Mouse (Mus musculus): ENCODE measurements around the gene Tbc1d23. TPM values are rescaled to one million over a fixed set of nuclear protein-coding genes. Genes with fewer than 3 reads are reported as not detected.

Tbc1d23 gene
- polyA plus RNA-seq, 1 experiment from 2014 or later: 26.0 TPM

DNA sequence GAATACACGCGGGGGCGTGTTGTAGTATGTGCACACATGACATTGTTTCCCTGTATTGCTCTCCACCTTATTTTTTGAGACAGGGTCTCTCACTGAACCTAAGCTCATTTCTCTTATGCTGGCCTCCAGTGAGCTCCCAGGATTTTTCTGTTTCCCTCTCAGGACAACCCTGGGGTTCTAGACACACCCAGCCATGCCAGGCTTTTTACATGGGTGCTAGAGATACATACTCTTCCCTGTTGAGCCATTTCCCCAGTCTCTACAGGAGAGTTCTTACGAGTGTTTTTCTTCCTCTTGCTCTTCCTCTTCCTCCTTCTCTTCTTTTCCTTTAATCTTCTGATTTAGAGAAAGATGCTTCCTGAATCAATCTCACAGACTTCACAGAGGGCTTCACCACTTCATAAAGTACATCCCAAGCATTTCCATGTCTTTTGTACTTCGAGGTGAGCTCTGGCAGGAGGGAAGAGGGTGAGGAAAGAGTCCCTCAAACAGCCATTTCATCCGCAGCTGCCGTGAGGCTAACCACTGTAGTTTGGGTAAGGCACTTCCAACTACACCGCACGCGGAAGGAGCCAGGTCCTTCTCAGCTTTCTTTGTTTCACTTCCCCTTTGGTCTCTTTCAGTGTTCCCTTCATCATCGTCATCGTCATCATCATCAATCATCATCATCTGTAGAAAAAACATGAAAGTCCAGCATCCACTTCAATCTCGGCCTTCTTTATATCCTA, 28.2 kb upstream of the Tbc1d23 start:
- H3K4me2 ChIP-seq (ENCODE audit: low read depth, severe bottlenecking): no peak overlapping the region
- DNase-seq (ENCODE audit: low spot score) (no peak), ATAC-seq (ENCODE audit: insufficient number of reproducible peaks, low FRiP score, low TSS enrichment, low read depth) (no peak)
- no peaks in the 10 kb centered on the region for H3K9me3 ChIP-seq (ENCODE audit: control insufficient read depth, low read length)
- H3K4me3 ChIP-seq (ENCODE audit: low read depth, low read length): no peak overlapping the region
- 90% methylated on average over 13 of the region's 13 CpGs for WGBS
- no peak overlapping the region for H3K9ac ChIP-seq (ENCODE audit: low read length)
- H3K36me3 ChIP-seq (ENCODE audit: control insufficient read depth, insufficient read depth, low read length): no peaks in the 10 kb centered on the region
- no peaks in the 10 kb centered on the region for H3K27me3 ChIP-seq (ENCODE audit: control insufficient read depth, insufficient read depth, low read length)
- no peaks in the 10 kb centered on the region for H3K4me1 ChIP-seq (ENCODE audit: control insufficient read depth, insufficient read depth, low read length)
- H3K27ac ChIP-seq (replicated peaks; ENCODE audit: low read depth, low read length): no peak overlapping the region

DNA sequence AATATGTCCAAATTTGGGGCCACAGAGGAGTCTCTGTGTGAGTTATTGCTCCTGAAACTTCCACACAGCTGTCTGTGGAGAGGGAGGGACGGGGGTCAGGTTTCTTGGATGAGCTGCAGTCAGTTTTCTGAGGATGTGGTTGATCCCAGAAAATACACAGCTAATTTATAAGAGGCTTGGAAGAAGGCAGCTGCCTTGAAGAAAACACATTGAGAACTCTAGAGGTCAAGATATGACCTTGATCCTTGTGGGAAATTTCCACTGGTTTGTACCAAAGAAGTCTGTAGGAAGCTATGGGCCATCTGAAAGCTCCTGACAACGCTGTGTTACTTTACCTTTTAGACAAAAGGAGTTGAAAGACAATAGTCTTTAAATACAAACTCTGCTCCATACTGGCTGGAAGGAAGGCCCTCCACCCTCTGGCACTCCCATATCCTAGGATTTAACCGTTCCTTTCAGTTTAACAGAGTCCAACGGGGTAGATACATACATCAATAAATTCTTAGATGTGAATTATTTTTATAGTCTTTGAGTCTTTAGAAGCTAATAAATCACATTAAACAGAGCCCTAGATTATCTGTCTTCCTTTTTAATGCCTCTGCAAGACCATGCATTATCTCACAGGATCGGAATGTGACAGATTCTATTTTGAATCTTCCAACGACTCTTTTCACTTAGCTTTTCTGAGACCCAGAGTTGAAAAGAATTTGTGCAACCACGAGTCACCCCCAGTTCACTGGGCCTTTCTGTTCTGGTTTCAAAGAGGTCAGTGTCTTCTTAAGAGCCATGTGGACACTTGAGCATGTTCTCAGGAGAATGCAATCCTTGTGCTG, 20.5 kb upstream of the Tbc1d23 start:
- Histone ChIP-seq H3K4me2 (ENCODE audit: low read depth, severe bottlenecking) (no peak overlapping the region), H3K4me3 (ENCODE audit: low read depth, low read length) (no peak overlapping the region), H3K36me3 (ENCODE audit: control insufficient read depth, insufficient read depth, low read length) (no peaks in the 10 kb centered on the region), H3K27me3 (ENCODE audit: control insufficient read depth, insufficient read depth, low read length) (no peaks in the 10 kb centered on the region), H3K9me3 (ENCODE audit: control insufficient read depth, low read length) (no peaks in the 10 kb centered on the region), H3K4me1 (ENCODE audit: control insufficient read depth, insufficient read depth, low read length) (no peaks in the 10 kb centered on the region), H3K27ac (replicated peaks; ENCODE audit: low read depth, low read length) (no peak overlapping the region), H3K9ac (ENCODE audit: low read length) (no peak overlapping the region)
- no peak for ATAC-seq (ENCODE audit: insufficient number of reproducible peaks, low FRiP score, low TSS enrichment, low read depth)
- no peak for DNase-seq (ENCODE audit: low spot score)
- 70% methylated on average over 7 of the region's 7 CpGs for WGBS

DNA sequence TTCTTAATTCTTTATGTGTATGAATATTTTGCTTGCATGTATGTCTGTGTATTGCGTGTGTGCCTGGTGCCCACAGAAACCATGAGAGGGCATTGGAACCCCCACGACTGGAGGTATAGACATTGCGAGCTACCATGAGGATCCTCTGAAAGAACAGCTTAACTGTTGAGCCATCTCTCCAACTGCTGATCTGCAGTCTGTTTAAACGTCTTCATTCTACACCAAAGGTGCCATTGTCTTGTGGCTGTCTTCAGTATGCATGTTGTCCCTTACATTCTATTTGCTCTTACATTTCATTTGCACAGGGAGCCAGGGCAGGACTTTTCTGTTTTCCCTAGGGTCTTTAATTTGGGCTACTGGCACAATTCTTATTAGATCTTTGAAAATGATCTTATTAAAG, 19.7 kb upstream of the Tbc1d23 start:
- Histone ChIP-seq H3K9ac (ENCODE audit: low read length) (no peak overlapping the region), H3K9me3 (ENCODE audit: control insufficient read depth, low read length) (no peaks in the 10 kb centered on the region), H3K4me1 (ENCODE audit: control insufficient read depth, insufficient read depth, low read length) (no peaks in the 10 kb centered on the region), H3K27me3 (ENCODE audit: control insufficient read depth, insufficient read depth, low read length) (no peaks in the 10 kb centered on the region), H3K27ac (replicated peaks; ENCODE audit: low read depth, low read length) (no peak overlapping the region), H3K36me3 (ENCODE audit: control insufficient read depth, insufficient read depth, low read length) (no peaks in the 10 kb centered on the region), H3K4me3 (ENCODE audit: low read depth, low read length) (no peak overlapping the region), H3K4me2 (ENCODE audit: low read depth, severe bottlenecking) (no peak overlapping the region)
- WGBS: 92% methylated on average over 4 of the region's 4 CpGs
- ATAC-seq (ENCODE audit: insufficient number of reproducible peaks, low FRiP score, low TSS enrichment, low read depth) (no peak), DNase-seq (ENCODE audit: low spot score) (no peak)

DNA sequence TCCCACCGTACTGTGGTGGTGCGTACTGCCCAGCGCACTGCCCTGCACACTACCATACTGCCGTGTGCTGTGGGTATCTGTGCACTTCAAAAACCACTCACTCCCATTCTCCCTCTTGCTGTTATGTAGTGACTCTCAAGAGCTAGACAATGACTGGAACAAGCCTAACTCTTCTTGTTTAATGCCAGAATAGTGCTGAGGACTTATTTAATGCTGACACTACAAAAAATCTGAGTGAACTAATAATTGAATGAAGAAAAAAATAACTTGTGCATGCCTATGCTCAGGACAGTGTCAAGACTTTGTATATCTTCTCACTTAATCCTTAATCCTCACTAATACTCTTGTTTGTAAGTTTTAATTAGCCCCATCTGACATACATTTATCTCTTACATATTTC, 16.2 kb upstream of the Tbc1d23 start:
- 93% methylated on average over 4 of the region's 4 CpGs for WGBS
- ATAC-seq (ENCODE audit: insufficient number of reproducible peaks, low FRiP score, low TSS enrichment, low read depth) (no peak), DNase-seq (ENCODE audit: low spot score) (no peak)
- no peaks in the 10 kb centered on the region for H3K4me1 ChIP-seq (ENCODE audit: control insufficient read depth, insufficient read depth, low read length)
- H3K9ac ChIP-seq (ENCODE audit: low read length): no peak overlapping the region
- no peak overlapping the region for H3K27ac ChIP-seq (replicated peaks; ENCODE audit: low read depth, low read length)
- no peaks in the 10 kb centered on the region for H3K27me3 ChIP-seq (ENCODE audit: control insufficient read depth, insufficient read depth, low read length)
- no peak overlapping the region for H3K4me3 ChIP-seq (ENCODE audit: low read depth, low read length)
- no peaks in the 10 kb centered on the region for H3K9me3 ChIP-seq (ENCODE audit: control insufficient read depth, low read length)
- H3K4me2 ChIP-seq (ENCODE audit: low read depth, severe bottlenecking): no peak overlapping the region
- no peaks in the 10 kb centered on the region for H3K36me3 ChIP-seq (ENCODE audit: control insufficient read depth, insufficient read depth, low read length)

DNA sequence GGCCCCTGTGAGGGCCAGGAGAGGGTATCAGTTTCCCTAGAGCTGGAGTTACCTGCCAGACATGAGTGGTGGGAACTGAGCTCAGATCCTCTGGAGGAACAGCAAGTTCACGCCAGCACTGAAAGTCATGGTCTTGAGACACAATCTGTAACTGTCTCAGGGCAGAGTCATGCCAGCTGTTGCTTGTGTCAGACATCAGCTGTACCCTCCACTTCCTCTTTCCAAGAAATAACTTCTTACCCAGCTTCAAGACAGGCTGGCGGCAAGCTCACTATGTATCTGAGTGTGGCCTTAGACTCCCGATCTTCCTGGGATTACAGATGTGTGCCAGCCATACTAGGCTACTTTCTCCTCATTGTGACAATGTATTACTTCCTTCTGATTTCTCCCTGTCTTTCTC, 15.3 kb upstream of the Tbc1d23 start:
- WGBS: 87% methylated on average over 3 of the region's 3 CpGs
- Histone ChIP-seq H3K36me3 (ENCODE audit: control insufficient read depth, insufficient read depth, low read length) (no peaks in the 10 kb centered on the region), H3K4me3 (ENCODE audit: low read depth, low read length) (no peak overlapping the region), H3K4me2 (ENCODE audit: low read depth, severe bottlenecking) (no peak overlapping the region), H3K9me3 (ENCODE audit: control insufficient read depth, low read length) (no peaks in the 10 kb centered on the region), H3K27me3 (ENCODE audit: control insufficient read depth, insufficient read depth, low read length) (no peaks in the 10 kb centered on the region), H3K27ac (replicated peaks; ENCODE audit: low read depth, low read length) (no peak overlapping the region), H3K4me1 (ENCODE audit: control insufficient read depth, insufficient read depth, low read length) (no peaks in the 10 kb centered on the region), H3K9ac (ENCODE audit: low read length) (no peak overlapping the region)
- DNase-seq (ENCODE audit: low spot score) (no peak), ATAC-seq (ENCODE audit: insufficient number of reproducible peaks, low FRiP score, low TSS enrichment, low read depth) (no peak)

DNA sequence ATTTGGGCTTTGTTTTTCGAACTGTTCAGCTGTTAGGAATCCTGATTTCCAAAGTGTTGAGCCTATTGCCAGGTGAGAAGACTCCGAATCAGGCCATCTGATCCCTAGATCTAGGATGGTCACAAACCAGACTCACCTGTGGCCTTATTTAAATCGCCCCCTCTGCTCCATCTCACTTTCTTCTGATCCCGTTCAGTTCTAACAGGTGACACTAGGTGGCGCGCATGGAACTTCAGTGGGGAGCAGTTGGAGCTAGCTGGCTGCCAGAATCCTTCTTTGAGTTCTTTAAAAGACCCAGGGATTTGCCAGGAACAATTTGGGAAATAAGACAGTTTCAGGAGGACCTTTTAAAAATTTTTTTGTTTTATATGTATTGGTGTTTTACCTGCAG, 12.5 kb upstream of the Tbc1d23 start:
- no peaks in the 10 kb centered on the region for H3K36me3 ChIP-seq (ENCODE audit: control insufficient read depth, insufficient read depth, low read length)
- no peak overlapping the region for H3K4me3 ChIP-seq (ENCODE audit: low read depth, low read length)
- DNase-seq (ENCODE audit: low spot score) (peak; percentile 93), ATAC-seq (ENCODE audit: insufficient number of reproducible peaks, low FRiP score, low TSS enrichment, low read depth) (peak; percentile 54; the same call in 1 of the 2 replicates)
- no peak overlapping the region for H3K9ac ChIP-seq (ENCODE audit: low read length)
- H3K4me1 ChIP-seq (ENCODE audit: control insufficient read depth, insufficient read depth, low read length): no peaks in the 10 kb centered on the region
- H3K4me2 ChIP-seq (ENCODE audit: low read depth, severe bottlenecking): no peak overlapping the region
- no peaks in the 10 kb centered on the region for H3K9me3 ChIP-seq (ENCODE audit: control insufficient read depth, low read length)
- no peak overlapping the region for H3K27ac ChIP-seq (replicated peaks; ENCODE audit: low read depth, low read length)
- 11% methylated on average over 6 of the region's 6 CpGs for WGBS
- H3K27me3 ChIP-seq (ENCODE audit: control insufficient read depth, insufficient read depth, low read length): no peaks in the 10 kb centered on the region

DNA sequence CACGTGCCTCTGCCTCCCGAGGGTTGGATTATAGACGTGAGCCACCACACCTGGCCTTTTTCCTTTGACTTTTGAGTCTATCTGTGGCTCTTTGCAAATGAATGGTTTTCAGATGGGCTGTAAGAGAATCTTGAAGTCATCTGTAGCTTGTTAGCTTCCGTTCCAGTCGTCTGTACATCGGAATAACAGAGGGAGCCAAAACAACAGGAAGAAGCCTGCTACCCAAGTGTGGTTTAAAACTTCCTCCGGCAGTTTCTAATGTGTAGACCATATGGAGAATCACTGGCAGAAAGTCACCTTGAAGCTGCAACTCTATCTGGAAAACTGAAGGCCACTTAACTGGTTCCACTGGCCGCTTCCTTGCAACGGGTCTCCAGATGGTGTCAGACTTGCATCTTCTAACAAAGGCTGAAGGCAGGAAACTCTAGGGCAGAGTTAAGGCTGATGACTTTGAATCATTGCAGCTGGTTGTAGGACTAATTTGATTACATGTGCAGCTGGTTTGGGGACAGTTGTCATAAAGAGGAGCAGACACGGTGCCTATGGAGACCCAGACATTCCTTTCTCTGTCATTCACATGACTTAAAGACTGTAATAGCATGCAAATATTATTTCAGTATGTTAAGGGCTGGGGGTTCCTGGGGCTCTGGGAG, 12.0 kb upstream of the Tbc1d23 start:
- no peaks in the 10 kb centered on the region for H3K27me3 ChIP-seq (ENCODE audit: control insufficient read depth, insufficient read depth, low read length)
- WGBS: 31% methylated on average over 10 of the region's 10 CpGs
- no peak for ATAC-seq (ENCODE audit: insufficient number of reproducible peaks, low FRiP score, low TSS enrichment, low read depth)
- no peaks in the 10 kb centered on the region for H3K9me3 ChIP-seq (ENCODE audit: control insufficient read depth, low read length)
- H3K27ac ChIP-seq (replicated peaks; ENCODE audit: low read depth, low read length): no peak overlapping the region
- H3K9ac ChIP-seq (ENCODE audit: low read length): no peak overlapping the region
- H3K4me2 ChIP-seq (ENCODE audit: low read depth, severe bottlenecking): no peak overlapping the region
- DNase-seq (ENCODE audit: low spot score): peak; percentile 41
- H3K4me3 ChIP-seq (ENCODE audit: low read depth, low read length): no peak overlapping the region
- no peaks in the 10 kb centered on the region for H3K4me1 ChIP-seq (ENCODE audit: control insufficient read depth, insufficient read depth, low read length)
- no peaks in the 10 kb centered on the region for H3K36me3 ChIP-seq (ENCODE audit: control insufficient read depth, insufficient read depth, low read length)

DNA sequence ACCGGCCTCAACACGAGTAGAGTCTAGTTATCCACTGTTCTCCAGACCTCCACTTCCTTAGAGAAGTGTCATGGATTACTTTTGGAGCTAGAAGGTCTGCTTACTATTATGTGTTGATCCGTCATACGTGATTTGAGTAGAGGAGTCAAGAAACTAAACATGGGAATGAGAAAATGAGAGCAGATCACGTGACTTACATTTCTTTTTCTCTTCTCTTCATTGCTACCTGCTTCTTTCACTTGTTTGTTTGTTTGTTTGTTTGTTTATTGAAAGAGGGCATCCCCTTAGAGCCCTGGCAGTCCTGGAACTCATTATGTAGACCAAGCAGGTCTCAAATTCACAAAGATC, 11.5 kb upstream of the Tbc1d23 start:
- no peak for ATAC-seq (ENCODE audit: insufficient number of reproducible peaks, low FRiP score, low TSS enrichment, low read depth)
- 86% methylated on average over 5 of the region's 5 CpGs for WGBS
- H3K27ac ChIP-seq (replicated peaks; ENCODE audit: low read depth, low read length): no peak overlapping the region

More for the DNA sequence above, 11.5 kb upstream of the Tbc1d23 start:
- Histone ChIP-seq H3K9me3 (ENCODE audit: control insufficient read depth, low read length) (no peaks in the 10 kb centered on the region), H3K9ac (ENCODE audit: low read length) (no peak overlapping the region), H3K4me1 (ENCODE audit: control insufficient read depth, insufficient read depth, low read length) (no peaks in the 10 kb centered on the region), H3K4me2 (ENCODE audit: low read depth, severe bottlenecking) (no peak overlapping the region), H3K36me3 (ENCODE audit: control insufficient read depth, insufficient read depth, low read length) (no peaks in the 10 kb centered on the region), H3K4me3 (ENCODE audit: low read depth, low read length) (no peak overlapping the region), H3K27me3 (ENCODE audit: control insufficient read depth, insufficient read depth, low read length) (no peaks in the 10 kb centered on the region)
- DNase-seq (ENCODE audit: low spot score): no peak

Measured in limb, embryonic 11.5 days (tissue).